Mouse (Mus musculus) G1E (cell line): ENCODE data around the gene Bloc1s1.

Source experiments
- CTCF ChIP-seq: IDR thresholded peaks from 2 replicates; pipeline ENCODE4 v1.5.1; 2012; ENCODE audit warnings: low read depth, low read length, inconsistent platforms, mixed read lengths
- GATA1 ChIP-seq: IDR thresholded peaks from 2 replicates; pipeline ENCODE4 v1.6.1; 2012; ENCODE audit warnings: borderline replicate concordance, low read length, inconsistent platforms, mixed read lengths
- TAL1 ChIP-seq: conservative IDR thresholded peaks from 2 replicates; pipeline ENCODE4 v1.6.1; 2012; ENCODE audit warnings: low read depth, low read length, inconsistent platforms, mixed read lengths

GRCm38 (mm10) chr10:128968341-128968749 lies 44.5 kb upstream of the Bloc1s1 start:
- no peak for TF ChIP-seq CTCF
- TF ChIP-seq TAL1: no peak
- TF ChIP-seq GATA1: no peak
